Mouse (Mus musculus): Measurements from ENCODE around the gene Lama5. TPM values are rescaled to one million over a fixed set of nuclear protein-coding genes. Genes with fewer than 3 reads are reported as not detected.
A peak's percentile ranks its signal among the peaks of the same experiment; 100 is the strongest.
"Not testable (repeated sequence)": the region's sequence is repeated elsewhere in the genome, so short reads cannot be mapped to it uniquely, and the experiment has no call there.

The Lama5 gene
- total RNA-seq (2021): 10 to 100 TPM in 1 of 2 experiments, 1 to 10 TPM in 1; 8.7 to 11.2 TPM
- long read RNA-seq, experiment 1, partial matches to known transcripts: 5 of 7 reads
- long read RNA-seq, experiment 1, other reads (novel, unspliced or antisense): 2 of 7 reads
- long read RNA-seq, experiment 2, partial matches to known transcripts: 5 of 6 reads
- long read RNA-seq, experiment 2, other reads (novel, unspliced or antisense): 1 of 6 reads

- DNase-seq: peak; percentile 51 to 56
- intact Hi-C loops (cut with DNase I): no loop called here
Observed at GRCm38 (mm10) chr2:180225762-180226378, at the start of gene Lama5. Lama5 (minus strand) TSS chr2:180225859.

GRCm38 (mm10) chr2:180274523-180274922, 48.9 kb upstream of the Lama5 start:
- intact Hi-C loops (cut with DNase I): no loop called here
- no peak for DNase-seq

GRCm38 (mm10) chr2:180273394-180274244, 48.0 kb upstream of the Lama5 start, which contains the start of gene Cables2:
Cables2 (minus strand) TSS chr2:180273496.
- peak; percentile 84 to 90 for DNase-seq
- intact Hi-C loops (cut with DNase I): no loop called here

- peak in 1 of 2 experiments; percentile 43 for DNase-seq
- intact Hi-C loops (cut with DNase I): no loop called here
Observed at GRCm38 (mm10) chr2:180272884-180273321, 47.2 kb upstream of the Lama5 start.

- intact Hi-C loops (cut with DNase I): no loop called here
- no peak for DNase-seq
Observed at GRCm38 (mm10) chr2:180271804-180272395, 46.2 kb upstream of the Lama5 start.

GRCm38 (mm10) chr2:180270537-180271255, 45.0 kb upstream of the Lama5 start:
- no peak for DNase-seq
- intact Hi-C loops (cut with DNase I): no loop called here

- intact Hi-C loops (cut with DNase I): no loop called here
- no peak for DNase-seq
Observed at GRCm38 (mm10) chr2:180269329-180269728, 43.7 kb upstream of the Lama5 start.

GRCm38 (mm10) chr2:180267955-180268354, 42.3 kb upstream of the Lama5 start:
- intact Hi-C loops (cut with DNase I): no loop called here
- DNase-seq: no peak

- intact Hi-C loops (cut with DNase I): no loop called here
- no peak for DNase-seq
Observed at GRCm38 (mm10) chr2:180262891-180263290, 37.2 kb upstream of the Lama5 start.

GRCm38 (mm10) chr2:180262441-180262840, 36.8 kb upstream of the Lama5 start:
- intact Hi-C loops (cut with DNase I): no loop called here
- DNase-seq: no peak

- intact Hi-C loops (cut with DNase I): no loop called here
Observed at GRCm38 (mm10) chr2:180261901-180262300, 36.2 kb upstream of the Lama5 start.

GRCm38 (mm10) chr2:180260610-180261480, 35.2 kb upstream of the Lama5 start:
- intact Hi-C loops (cut with DNase I): no loop called here
- no peak for DNase-seq

More at GRCm38 (mm10) chr2:180261901-180262300, 36.2 kb upstream of the Lama5 start:
- no peak for DNase-seq

GRCm38 (mm10) chr2:180259826-180260609, 34.4 kb upstream of the Lama5 start:
- intact Hi-C loops (cut with DNase I): loop anchor here (10.0 kb wide), 1 partner anchor 285 kb away; the partner anchor contains the start of gene Taf4
- not testable (repeated sequence) for DNase-seq

GRCm38 (mm10) chr2:180258951-180259484, 33.4 kb upstream of the Lama5 start:
- intact Hi-C loops (cut with DNase I): loop anchor here (10.0 kb wide), 1 partner anchor 284 kb away; the partner anchor contains the start of gene Taf4
- DNase-seq: not testable (repeated sequence)

GRCm38 (mm10) chr2:180257963-180258865, 32.6 kb upstream of the Lama5 start:
- intact Hi-C loops (cut with DNase I): loop anchor here (10.0 kb wide), 1 partner anchor 283 kb away; the partner anchor contains the start of gene Taf4
- DNase-seq: no peak

- intact Hi-C loops (cut with DNase I): loop anchor here (10.0 kb wide), 1 partner anchor 282 kb away; the partner anchor contains the start of gene Taf4
- DNase-seq: peak; percentile 95 to 98
Observed at GRCm38 (mm10) chr2:180257001-180257521, 31.4 kb upstream of the Lama5 start, which contains the start of gene Rps21. Rps21 (plus strand) TSS chr2:180257377.
